Mouse (Mus musculus) embryo, embryonic 10.5 days (tissue): Measurements from ENCODE around the gene Cmtm3.
"Not testable (repeated sequence)": the region's sequence is repeated elsewhere in the genome, so short reads cannot be mapped to it uniquely, and the experiment has no call there.

Experiments used
- DNase-seq: peaks from one replicate; pipeline ENCODE4 v3.0.0-alpha.2; 2015; ENCODE audit warnings: low spot score

Cmtm3 gene

GRCm38 (mm10) chr8:104339229-104339982, at the start of gene Cmtm3:
TSS of gene Cmtm3 (plus strand) at chr8:104339410.
- peak; percentile 41 for DNase-seq

GRCm38 (mm10) chr8:104293081-104293480, 46.1 kb upstream of the Cmtm3 start, which contains the start of gene Cmtm2a:
TSS of gene Cmtm2a (minus strand) at chr8:104293181.
- DNase-seq, result not testable (repeated sequence)

GRCm38 (mm10) chr8:104294396-104294795, 44.8 kb upstream of the Cmtm3 start:
- no peak for DNase-seq

DNA sequence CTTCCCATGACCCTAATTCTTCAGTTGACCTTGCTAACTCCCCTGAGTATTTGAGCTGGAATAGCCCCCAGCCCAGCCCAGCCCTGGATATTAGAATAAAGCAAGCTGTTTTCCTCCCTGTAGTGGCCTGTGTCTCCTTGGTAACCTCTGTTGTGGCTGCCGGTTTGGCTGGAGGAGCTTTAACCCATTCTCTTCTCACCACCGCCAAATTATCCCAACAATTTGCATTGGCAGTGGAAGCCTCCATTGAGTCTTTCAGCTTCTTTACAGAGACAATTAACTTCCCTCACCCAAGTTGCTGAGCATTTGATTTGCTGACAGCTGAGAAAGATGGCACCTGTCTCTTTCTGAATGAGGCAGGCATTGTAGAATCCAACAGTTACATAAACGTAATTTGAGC, 37.6 kb upstream of the Cmtm3 start:
- DNase-seq, result peak; percentile 72

DNA sequence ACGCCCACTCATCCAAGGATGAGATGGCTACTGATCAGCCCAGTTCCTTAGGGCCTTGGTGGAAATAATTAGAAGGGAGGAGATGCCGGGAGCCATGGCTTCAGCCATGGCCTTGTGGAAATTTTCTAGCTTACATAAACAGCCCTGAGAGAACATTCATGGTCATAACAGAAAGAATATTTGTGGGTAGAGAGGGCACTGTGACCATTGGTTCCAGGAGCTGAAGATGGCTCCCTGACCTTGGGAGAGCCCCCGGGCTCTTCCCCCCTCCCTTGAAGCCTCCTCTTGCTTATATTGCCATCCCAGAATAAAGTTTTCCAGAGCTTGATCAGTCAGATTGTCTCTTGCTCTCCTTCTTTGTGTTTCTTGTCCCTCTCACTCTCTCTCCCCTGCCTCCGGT, 36.7 kb upstream of the Cmtm3 start:
- not testable (repeated sequence) for DNase-seq

- DNase-seq, result no peak
Observed at GRCm38 (mm10) chr8:104304962-104305361, 34.2 kb upstream of the Cmtm3 start.

- DNase-seq, result not testable (repeated sequence)
Observed at GRCm38 (mm10) chr8:104308341-104308740, 30.9 kb upstream of the Cmtm3 start.

DNA sequence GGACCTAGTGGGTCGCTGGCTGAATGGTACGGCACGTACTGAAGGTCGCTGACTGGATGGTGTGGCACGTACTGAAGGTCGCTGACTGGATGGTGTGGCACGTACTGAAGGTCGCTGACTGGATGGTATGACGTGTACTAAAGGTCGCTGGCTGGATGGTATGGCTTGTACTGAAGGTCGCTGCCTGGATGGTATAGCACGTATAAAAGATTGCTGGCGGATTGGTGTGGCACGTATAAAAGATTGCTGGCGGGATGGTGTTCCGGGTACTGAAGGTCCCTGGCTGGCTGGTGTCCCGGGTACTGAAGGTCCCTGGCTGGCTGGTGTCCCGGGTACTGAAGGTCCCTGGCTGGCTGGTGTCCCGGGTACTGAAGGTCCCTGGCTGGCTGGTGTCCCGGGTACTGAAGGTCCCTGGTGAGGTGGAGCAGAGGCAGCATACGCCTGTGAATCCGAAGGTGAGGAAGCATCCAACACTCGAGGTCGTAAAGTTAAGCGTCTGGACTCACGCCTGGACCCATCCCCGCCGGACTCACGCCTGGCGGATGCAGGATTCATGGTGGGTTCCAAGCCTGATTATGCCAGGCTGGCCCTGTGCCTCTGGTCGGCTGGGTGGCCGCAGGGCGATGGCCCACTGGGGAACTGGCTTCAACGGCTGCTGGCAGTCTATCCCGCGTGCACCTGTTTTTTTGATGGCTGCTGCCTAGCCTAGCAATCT, 29.6 kb upstream of the Cmtm3 start, which contains the start of the genes Gm45711 and Cmtm1:
Gene Gm45711 (minus strand): TSS at position 641 of the 715 bp plus-strand sequence.
Gene Cmtm1 (minus strand): TSS at position 705 of the 715 bp plus-strand sequence.
- not testable (repeated sequence) for DNase-seq

GRCm38 (mm10) chr8:104312023-104312422, 27.2 kb upstream of the Cmtm3 start:
- not testable (repeated sequence) for DNase-seq

DNA sequence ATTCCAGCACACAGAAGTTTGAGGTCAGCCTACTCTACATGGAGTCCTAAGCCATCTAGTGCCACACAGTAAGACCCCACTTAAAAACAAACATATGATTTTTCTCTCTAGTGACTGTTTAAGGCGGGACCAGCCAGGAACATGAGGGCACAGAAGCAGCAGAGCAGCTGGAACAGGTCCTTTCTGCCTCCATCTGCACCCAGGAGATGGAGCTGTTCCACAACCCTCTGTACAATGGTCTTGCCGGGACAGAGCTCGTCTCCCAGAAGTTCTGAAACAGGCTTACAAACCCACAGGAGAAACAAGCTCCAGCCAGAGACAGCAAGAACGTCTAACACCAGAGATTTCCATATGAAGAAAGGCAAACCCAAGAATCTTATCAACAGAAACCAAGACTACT, 25.9 kb upstream of the Cmtm3 start:
- no peak for DNase-seq

- not testable (repeated sequence) for DNase-seq
Observed at GRCm38 (mm10) chr8:104321267-104321666, 17.9 kb upstream of the Cmtm3 start, which contains the start of gene Gm11020. TSS of gene Gm11020 (plus strand) at chr8:104321567.

- DNase-seq, result not testable (repeated sequence)
Observed at GRCm38 (mm10) chr8:104321930-104322329, 17.3 kb upstream of the Cmtm3 start, which contains the start of gene Cmtm2b. TSS of gene Cmtm2b (plus strand) at chr8:104322230.

GRCm38 (mm10) chr8:104332665-104333631, 6.3 kb upstream of the Cmtm3 start:
- DNase-seq, result no peak

DNA sequence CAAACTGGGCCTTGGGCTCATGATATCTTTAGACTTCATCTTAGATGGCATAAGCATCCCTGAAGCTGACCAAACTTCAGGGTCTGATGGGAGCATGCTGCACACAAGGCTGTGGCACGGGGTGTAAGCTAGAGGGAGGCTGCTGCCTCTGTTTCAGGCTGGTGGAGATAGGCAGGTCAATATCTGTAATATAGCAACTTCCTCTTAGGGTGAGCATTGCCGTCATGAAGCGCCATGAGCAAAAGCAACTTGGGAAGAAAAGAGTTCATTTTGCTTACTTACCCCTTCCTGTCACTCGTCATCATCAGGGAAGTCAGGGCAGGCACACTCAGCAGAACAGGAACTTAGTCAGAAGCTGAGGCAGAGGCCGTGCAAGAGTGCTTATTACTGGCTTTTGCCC, 5.4 kb upstream of the Cmtm3 start:
- no peak for DNase-seq

GRCm38 (mm10) chr8:104334196-104334595, 5.0 kb upstream of the Cmtm3 start:
- no peak for DNase-seq

DNA sequence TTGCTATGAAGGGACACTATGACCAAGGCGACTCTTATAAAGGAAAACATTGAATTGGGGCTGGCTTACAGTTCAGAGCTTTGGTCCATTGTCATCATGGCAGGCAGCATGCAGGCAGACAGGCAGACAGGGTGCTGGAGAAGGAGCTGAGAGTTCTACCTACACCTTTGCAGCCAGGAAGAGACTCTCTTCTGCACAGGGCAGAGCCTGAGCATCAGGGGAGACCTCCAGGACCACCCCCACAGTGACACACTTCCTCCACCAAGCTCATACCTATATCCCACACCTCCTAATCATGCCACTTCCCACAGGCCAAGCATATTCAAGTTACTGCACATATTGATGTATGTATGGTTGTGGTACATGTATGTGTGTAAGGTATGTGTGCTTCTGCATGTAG, 2.4 kb upstream of the Cmtm3 start:
- DNase-seq, result no peak

- no peak for DNase-seq
Observed at GRCm38 (mm10) chr8:104337890-104338289, 1.3 kb upstream of the Cmtm3 start.

DNA sequence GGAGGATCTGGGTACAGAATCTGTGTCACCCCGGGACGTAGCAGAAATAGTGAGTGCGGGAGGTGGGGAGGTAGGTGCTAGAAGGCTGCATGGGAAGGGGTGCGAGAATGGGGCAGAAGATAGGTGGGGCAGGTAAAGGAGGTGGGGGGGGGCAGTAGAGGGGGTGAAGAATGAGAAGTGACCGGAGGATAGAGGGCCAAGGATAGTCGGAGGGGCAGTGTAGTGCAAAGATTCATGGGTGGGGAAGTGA, 698 bp downstream of the Cmtm3 start:
- peak; percentile 11 for DNase-seq

DNA sequence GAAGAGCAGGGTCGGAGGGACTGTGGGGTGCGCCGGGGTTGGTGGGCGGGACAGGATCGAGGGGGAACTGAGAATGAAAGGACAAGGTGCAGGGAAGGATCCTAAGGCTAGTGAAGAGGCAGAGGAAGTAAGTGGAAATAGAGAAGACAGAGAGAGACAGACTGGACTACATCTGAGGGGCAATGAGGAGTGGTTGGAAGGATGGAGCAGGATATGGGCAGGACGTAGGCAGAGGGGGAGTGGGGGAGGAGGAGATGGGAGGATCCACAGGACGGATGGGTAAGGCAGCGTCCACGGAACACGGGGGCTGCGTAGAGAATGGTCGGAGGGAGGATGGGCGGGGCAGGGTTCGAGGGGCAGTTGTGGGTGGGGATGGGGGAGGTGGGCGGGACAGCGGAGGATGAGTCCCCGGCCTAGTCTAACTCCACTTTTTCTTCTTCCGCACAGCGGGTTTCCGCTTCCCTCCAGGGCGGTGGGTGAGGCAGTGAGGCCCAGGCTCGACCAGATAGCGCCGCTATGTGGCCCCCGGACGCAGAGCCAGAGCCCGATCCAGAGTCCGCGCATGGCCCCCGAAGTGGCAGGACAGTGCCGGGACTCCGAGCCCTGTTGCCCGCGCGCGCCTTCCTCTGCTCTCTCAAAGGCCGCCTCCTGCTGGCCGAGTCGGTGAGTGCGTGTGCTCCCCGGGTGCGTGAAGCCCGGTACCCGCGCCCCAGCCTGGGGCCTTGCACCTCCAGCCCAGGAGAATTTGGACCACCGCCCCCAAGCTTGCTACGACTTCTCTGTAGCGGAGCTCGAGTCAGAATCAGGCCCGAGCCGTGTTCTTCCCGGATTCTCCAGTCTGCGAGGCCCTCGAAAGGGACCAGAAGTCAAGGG, 1.3 kb downstream of the Cmtm3 start:
- DNase-seq, result peak; percentile 87

DNA sequence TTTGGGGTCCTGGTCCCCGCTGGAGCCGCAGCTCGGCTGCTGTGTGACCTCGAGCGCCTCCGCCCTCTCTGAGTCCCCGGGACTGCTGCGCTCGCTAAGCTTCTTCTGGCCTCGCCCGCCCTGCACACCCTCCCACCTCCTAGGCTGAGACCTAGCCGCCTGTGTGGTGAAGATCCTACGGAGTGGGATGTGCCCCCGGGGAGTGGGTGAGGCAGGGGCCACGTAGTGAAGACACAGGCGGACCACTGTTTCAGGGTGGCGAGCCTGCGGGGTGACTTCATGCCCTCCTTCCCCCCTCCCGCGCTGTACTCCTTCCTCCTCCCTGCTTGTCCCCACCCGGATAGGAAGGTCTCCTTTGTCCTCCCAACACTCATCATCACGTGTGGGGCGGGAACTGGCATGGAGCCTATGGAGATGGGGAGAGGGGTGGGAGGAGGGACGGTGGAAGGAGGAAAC, 1.9 kb downstream of the Cmtm3 start:
- DNase-seq, result peak; percentile 83

DNA sequence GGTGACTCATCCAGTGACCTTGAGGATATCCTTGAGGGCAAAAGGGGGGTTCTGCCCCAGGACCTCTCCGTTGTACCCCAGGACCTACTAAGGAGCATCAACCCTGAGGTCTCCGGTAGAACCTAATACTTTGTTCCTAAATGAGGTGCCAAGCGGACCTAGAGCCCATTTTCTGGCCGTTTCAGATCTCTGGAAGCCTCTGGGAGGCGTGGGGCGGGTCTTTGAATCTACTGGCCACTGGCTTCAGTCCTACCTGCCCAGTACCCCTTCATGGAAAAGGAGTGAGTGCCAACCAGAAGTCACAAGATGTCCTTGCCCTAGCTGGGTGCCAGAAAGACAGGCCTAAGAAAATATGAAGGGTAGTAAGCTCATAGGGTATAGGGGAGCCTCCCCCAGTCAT, 2.5 kb downstream of the Cmtm3 start:
- no peak for DNase-seq
